Comparison of ENCODE assay signal across 8 mouse cellular contexts in the genomic region with DNA sequence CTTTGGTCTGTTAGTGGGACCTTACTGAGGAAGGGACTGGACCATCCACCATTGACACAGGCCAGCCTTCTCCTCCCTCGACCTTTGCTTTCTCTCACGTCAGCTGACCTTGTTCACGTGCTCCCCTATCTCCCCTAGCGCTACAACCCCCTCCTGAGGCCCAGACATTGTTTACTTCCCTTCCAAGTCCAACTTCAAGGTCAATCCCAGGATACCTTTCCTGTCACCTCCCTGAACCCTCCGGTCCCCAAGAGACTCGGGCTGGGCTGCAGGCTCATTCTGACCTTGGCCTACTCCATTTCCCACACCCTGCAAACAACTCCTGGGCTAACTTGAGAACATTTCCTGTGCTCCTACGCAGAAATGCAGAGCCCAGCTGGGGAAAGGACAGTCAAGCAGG.
DNase-seq lines count a peak whose midpoint lies in the region; ATAC-seq and TF ChIP-seq lines count a peak whose summit lies in the region.
"Had no signal": no experiment of that assay in that cellular context is flagged by ENCODE, and none has a peak within 500 bp of the region (broad histone marks: within the 10 kb centered on the region; RNA-seq: fewer than 3 reads in every experiment).

No protein-coding gene starts in this region.

- 56% methylated on average over 7 of the region's 7 CpGs for WGBS in liver, embryonic 16.5 days (ENCODE audit: insufficient replicate concordance)
- 90% methylated on average over 7 of the region's 7 CpGs for WGBS in forebrain, postnatal 0 days

- no peak overlapping the region; a peak in 1 of 4 replicates for H3K4me3 ChIP-seq in ES-E14 (ENCODE audit: insufficient read depth in 1 of 2, low read depth in 1 of 2, low read length in 2 of 2, poor library complexity in 1 of 2, severe bottlenecking in 1 of 2)
- no peak overlapping the region for H3K4me3 ChIP-seq in liver, embryonic 16.5 days (ENCODE audit: low read depth, low read length)
- H3K4me3 ChIP-seq in forebrain, postnatal 0 days (ENCODE audit: low read depth, low read length): no peak overlapping the region
- H3K4me3 ChIP-seq: embryonic facial prominence, embryonic 12.5 days had no signal

- no peak overlapping the region for H3K9ac ChIP-seq in ES-E14 (ENCODE audit: insufficient read depth, low read depth, low read length, poor library complexity, severe bottlenecking)
- H3K9ac ChIP-seq in liver, embryonic 16.5 days (ENCODE audit: low read depth, low read length): no peak overlapping the region
- no peak overlapping the region for H3K9ac ChIP-seq in forebrain, postnatal 0 days
- H3K9ac ChIP-seq: embryonic facial prominence, embryonic 12.5 days had no signal

- peak overlapping the region; percentile 55 for H3K27ac ChIP-seq in ES-E14 (ENCODE audit: insufficient read depth, low read depth, low read length, poor library complexity, severe bottlenecking)
- no peak overlapping the region for H3K27ac ChIP-seq in liver, embryonic 16.5 days (ENCODE audit: low read length)
- no peak overlapping the region for H3K27ac ChIP-seq in forebrain, postnatal 0 days (ENCODE audit: low read depth, low read length)
- H3K27ac ChIP-seq: embryonic facial prominence, embryonic 12.5 days had no signal

- H3K9me3 ChIP-seq in ES-E14 (ENCODE audit: control insufficient read depth, insufficient read depth, low read depth, low read length): no peaks in the 10 kb centered on the region
- H3K9me3 ChIP-seq in liver, embryonic 16.5 days (replicated peaks; ENCODE audit: control insufficient read depth, low read length): no peaks in the 10 kb centered on the region
- H3K9me3 ChIP-seq in forebrain, postnatal 0 days (ENCODE audit: low read length): no peaks in the 10 kb centered on the region
- H3K9me3 ChIP-seq: embryonic facial prominence, embryonic 12.5 days had no signal

- intact Hi-C loops in heart, postnatal 36 days (cut with DNase I): loop anchor here (1.0 to 5.0 kb wide), 5 partner anchors 35 to 196 kb away; no protein-coding TSS in a partner anchor

- in situ Hi-C loops in ES-E14 (cut with MboI; ENCODE audit: low sequenced_read_pairs in 2 of 2, unreplicated experiment in 2 of 2): loop anchor here in 1 of 2 experiments (25.0 kb wide), 1 partner anchor 185 kb away; a partner anchor contains a TSS

- no peak for TF ChIP-seq CTCF in forebrain, postnatal 0 days (IDR thresholded peaks at IDR 0.05; ENCODE audit: low read depth)

- no peak for DNase-seq in ES-E14 (ENCODE audit: low read depth, low spot score)
- peak; percentile 40 for DNase-seq in adrenal gland, postnatal 25 days
- peak; percentile 53 to 62 for DNase-seq in heart, postnatal 36 days
- no peak for DNase-seq in forebrain, postnatal 0 days
- no peak for DNase-seq in cerebellum, postnatal 14 days

- H3K4me2 ChIP-seq in liver, embryonic 16.5 days (ENCODE audit: low read depth, low read length): no peak overlapping the region
- H3K4me2 ChIP-seq in forebrain, postnatal 0 days (ENCODE audit: low read depth): no peak overlapping the region
- H3K4me2 ChIP-seq: embryonic facial prominence, embryonic 12.5 days had no signal

- no peaks in the 10 kb centered on the region for H3K27me3 ChIP-seq in liver, embryonic 16.5 days (ENCODE audit: control insufficient read depth, insufficient read depth, low read depth, low read length)
- no peaks in the 10 kb centered on the region for H3K27me3 ChIP-seq in forebrain, postnatal 0 days (ENCODE audit: insufficient read depth, low read length)
- H3K27me3 ChIP-seq: embryonic facial prominence, embryonic 12.5 days had no signal

- ATAC-seq in liver, embryonic 16.5 days (ENCODE audit: low read depth): peak; percentile 67
- ATAC-seq in megakaryocyte progenitor cell, adult 5-6 weeks (replicated peaks; ENCODE audit: poor library complexity): no peak
- ATAC-seq in forebrain, postnatal 0 days: no peak

- peaks cover 5% of the 10 kb centered on the region; the same call in 1 of the 2 replicates for H3K36me3 ChIP-seq in ES-E14 (ENCODE audit: control insufficient read depth, insufficient read depth, low read length, poor library complexity, severe bottlenecking)
- H3K36me3 ChIP-seq in liver, embryonic 16.5 days (ENCODE audit: control insufficient read depth, insufficient read depth): no peaks in the 10 kb centered on the region
- H3K36me3 ChIP-seq in forebrain, postnatal 0 days (ENCODE audit: insufficient read depth): no peaks in the 10 kb centered on the region
- H3K36me3 ChIP-seq: embryonic facial prominence, embryonic 12.5 days had no signal

- H3K4me1 ChIP-seq in ES-E14 (ENCODE audit: control insufficient read depth in 2 of 2, insufficient read depth in 2 of 2, low read length in 2 of 2, poor library complexity in 1 of 2): peaks cover 10 to 25% of the 10 kb centered on the region in 2 experiments
- H3K4me1 ChIP-seq in liver, embryonic 16.5 days (ENCODE audit: control insufficient read depth, low read depth, low read length): peaks cover 7% of the 10 kb centered on the region; the same call in 1 of the 2 replicates
- no peaks in the 10 kb centered on the region; the same call in 1 of the 2 replicates for H3K4me1 ChIP-seq in forebrain, postnatal 0 days (ENCODE audit: insufficient read depth)

TF ChIP-seq in ES-E14, 5 proteins besides CTCF, POLR2A, EP300 and RAD21:
- TF ChIP-seq ZC3H11A (IDR thresholded peaks at IDR 0.05; ENCODE audit: borderline replicate concordance, low read depth, low read length): no peak
- TF ChIP-seq CHD2 (IDR thresholded peaks at IDR 0.05; ENCODE audit: low read depth, low read length): no peak
- TF ChIP-seq HCFC1 (IDR thresholded peaks at IDR 0.05; ENCODE audit: borderline replicate concordance, insufficient read depth, low read length): no peak
- no peak for TF ChIP-seq ZNF384 (IDR thresholded peaks at IDR 0.05; ENCODE audit: low read depth, low read length)
- no peak for TF ChIP-seq MAFK (IDR thresholded peaks at IDR 0.05; ENCODE audit: insufficient read depth, low read depth, low read length)

Comparison
In these comparisons a context has a peak if more than half of its experiments do, and no peak if none do; other contexts are left out.
1. DNase-seq: peak in adrenal gland, postnatal 25 days (single experiment) and heart, postnatal 36 days (2 of 2); none in ES-E14 (single experiment), forebrain, postnatal 0 days (single experiment) and cerebellum, postnatal 14 days (0 of 2).